Mouse (Mus musculus): ENCODE measurements around the gene Oaz1.

DNA sequence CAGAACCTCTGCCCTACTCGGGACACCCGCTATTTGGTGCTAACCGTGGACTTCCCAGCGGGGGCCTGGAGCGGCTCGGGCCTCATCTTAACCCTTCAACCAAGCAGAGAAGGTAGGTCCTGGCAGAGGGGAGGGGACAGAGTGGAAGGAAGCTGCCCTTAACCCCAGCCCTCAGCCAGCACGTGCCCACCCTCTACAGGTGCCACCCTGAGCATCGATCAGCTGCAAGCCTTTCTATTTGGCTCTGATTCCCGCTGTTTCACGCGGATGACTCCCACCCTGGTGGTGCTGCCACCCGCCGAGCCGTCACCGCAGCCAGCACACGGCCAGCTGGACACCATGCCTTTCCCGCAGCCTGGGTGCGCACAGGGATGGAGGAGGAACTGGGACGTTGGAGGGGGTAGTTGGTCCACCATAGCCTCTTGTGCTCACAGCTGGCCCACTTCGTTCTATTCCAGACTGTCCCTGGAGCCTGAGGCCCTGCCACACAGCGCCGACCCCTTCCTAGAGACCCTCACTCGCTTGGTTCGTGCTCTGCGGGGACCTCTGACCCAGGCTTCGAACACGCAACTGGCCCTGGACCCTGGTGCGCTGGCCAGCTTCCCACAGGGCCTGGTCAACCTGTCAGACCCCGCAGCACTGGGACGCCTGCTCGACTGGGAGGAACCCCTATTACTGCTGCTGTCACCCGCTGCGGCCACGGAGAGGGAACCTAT lies 20.0 kb upstream of the Oaz1 start:
- TF ChIP-seq REST (IDR thresholded peaks at IDR 0.05; ENCODE audit: insufficient read depth, insufficient read length) (no peak), USF1 (IDR thresholded peaks at IDR 0.05; ENCODE audit: low read depth) (no peak), POLR2A (IDR thresholded peaks at IDR 0.05; ENCODE audit: insufficient read length, low read depth) (no peak), MYOG (IDR thresholded peaks at IDR 0.05; ENCODE audit: control insufficient read depth in 1 of 3, insufficient read depth in 1 of 3, insufficient read length in 2 of 3, low read depth in 2 of 3) (no peak), E2F4 (IDR thresholded peaks at IDR 0.05; ENCODE audit: insufficient read depth) (no peak), MAX (IDR thresholded peaks at IDR 0.05; ENCODE audit: low read depth) (no peak), TCF12 (IDR thresholded peaks at IDR 0.05; ENCODE audit: insufficient read depth, poor library complexity, severe bottlenecking) (no peak), MYOD1 (IDR thresholded peaks at IDR 0.05; ENCODE audit: control insufficient read depth in 1 of 3, insufficient read length in 2 of 3, low read depth in 2 of 3) (no peak), POLR2AphosphoS2 (IDR thresholded peaks at IDR 0.05; ENCODE audit: insufficient read length, low read depth) (peak; percentile 38), CEBPB (IDR thresholded peaks at IDR 0.05; ENCODE audit: insufficient read depth, poor library complexity, severe bottlenecking) (no peak), SRF (IDR thresholded peaks at IDR 0.05; ENCODE audit: control insufficient read depth, insufficient read length, low read depth) (no peak)

All from myocyte (in vitro differentiated cells).